Mouse (Mus musculus) erythroblast, embryonic 14.5 days (primary cell): ENCODE data around the gene Fem1a.

Source experiments
- GATA1 ChIP-seq: IDR thresholded peaks from 2 replicates; pipeline ENCODE4 v1.6.1; 2012; ENCODE audit warnings: low read length, inconsistent platforms, mixed read lengths
- TAL1 ChIP-seq: IDR thresholded peaks from 3 replicates; pipeline ENCODE4 v1.6.1; 2012; ENCODE audit warnings: low read length, inconsistent platforms, mixed read lengths

- TF ChIP-seq GATA1 (peak; percentile 42), TAL1 (no peak)
Observed at GRCm38 (mm10) chr17:56291171-56291511, 34.5 kb downstream of the Fem1a start.
